Mouse (Mus musculus): ENCODE measurements around the gene Olfr1248. TPM values are rescaled to one million over a fixed set of nuclear protein-coding genes. Genes with fewer than 3 reads are reported as not detected.

Olfr1248 gene
- not detected for polyA plus RNA-seq (2014; fragmentation: Illumina TruSeq; extraction: RNeasy Lipid Tissue Mini Kit (QIAGEN cat#74804); ENCODE audit: low read depth, low replicate concordance)

GRCm38 (mm10) chr2:89618145-89618544, at the start of gene Olfr1248:
Gene Olfr1248, minus strand, starts transcription at chr2:89618245.

GRCm38 (mm10) chr2:89661367-89661766, 43.3 kb upstream of the Olfr1248 start, which contains the start of gene Olfr1250:
Gene Olfr1250, minus strand, starts transcription at chr2:89661467.

GRCm38 (mm10) chr2:89634883-89635282, 16.8 kb upstream of the Olfr1248 start, which contains the start of gene Olfr1249:
Gene Olfr1249, minus strand, starts transcription at chr2:89634983.

GRCm38 (mm10) chr2:89614030-89614429, 4.0 kb downstream of the Olfr1248 start, which contains the start of gene Olfr1247:
Gene Olfr1247, minus strand, starts transcription at chr2:89614130.

GRCm38 (mm10) chr2:89593057-89593456, 25.0 kb downstream of the Olfr1248 start, which contains the start of gene Olfr1246:
Gene Olfr1246, minus strand, starts transcription at chr2:89593157.

GRCm38 (mm10) chr2:89578347-89578746, 39.7 kb downstream of the Olfr1248 start, which contains the start of gene Olfr1245:
Gene Olfr1245, minus strand, starts transcription at chr2:89578447.

Other genes starting within 250 kb of the Olfr1248 start
- gene Olfr1238, start 208.6 kb downstream of the Olfr1248 start, polyA plus RNA-seq (2014; fragmentation: Illumina TruSeq; extraction: RNeasy Lipid Tissue Mini Kit (QIAGEN cat#74804); ENCODE audit: low read depth, low replicate concordance), result not detected
- gene Olfr1239, start 197.8 kb downstream of the Olfr1248 start, polyA plus RNA-seq (2014; fragmentation: Illumina TruSeq; extraction: RNeasy Lipid Tissue Mini Kit (QIAGEN cat#74804); ENCODE audit: low read depth, low replicate concordance), result not detected
- gene Olfr1240, start 175.2 kb downstream of the Olfr1248 start, polyA plus RNA-seq (2014; fragmentation: Illumina TruSeq; extraction: RNeasy Lipid Tissue Mini Kit (QIAGEN cat#74804); ENCODE audit: low read depth, low replicate concordance), result not detected
- not detected for gene Olfr1241, start 131.1 kb downstream of the Olfr1248 start, polyA plus RNA-seq (2014; fragmentation: Illumina TruSeq; extraction: RNeasy Lipid Tissue Mini Kit (QIAGEN cat#74804); ENCODE audit: low read depth, low replicate concordance)
- not detected for gene Olfr1242, start 119.9 kb downstream of the Olfr1248 start, polyA plus RNA-seq (2014; fragmentation: Illumina TruSeq; extraction: RNeasy Lipid Tissue Mini Kit (QIAGEN cat#74804); ENCODE audit: low read depth, low replicate concordance)
- gene Olfr1243, start 86.8 kb downstream of the Olfr1248 start, polyA plus RNA-seq (2014; fragmentation: Illumina TruSeq; extraction: RNeasy Lipid Tissue Mini Kit (QIAGEN cat#74804); ENCODE audit: low read depth, low replicate concordance), result not detected
- gene Olfr1245, start 39.8 kb downstream of the Olfr1248 start, polyA plus RNA-seq (2014; fragmentation: Illumina TruSeq; extraction: RNeasy Lipid Tissue Mini Kit (QIAGEN cat#74804); ENCODE audit: low read depth, low replicate concordance), result not detected
- not detected for gene Olfr1246, start 25.1 kb downstream of the Olfr1248 start, polyA plus RNA-seq (2014; fragmentation: Illumina TruSeq; extraction: RNeasy Lipid Tissue Mini Kit (QIAGEN cat#74804); ENCODE audit: low read depth, low replicate concordance)
- gene Olfr1247, start 4.1 kb downstream of the Olfr1248 start, polyA plus RNA-seq (2014; fragmentation: Illumina TruSeq; extraction: RNeasy Lipid Tissue Mini Kit (QIAGEN cat#74804); ENCODE audit: low read depth, low replicate concordance), result not detected
- gene Olfr1249, start 16.7 kb upstream of the Olfr1248 start, polyA plus RNA-seq (2014; fragmentation: Illumina TruSeq; extraction: RNeasy Lipid Tissue Mini Kit (QIAGEN cat#74804); ENCODE audit: low read depth, low replicate concordance), result not detected
- gene Olfr1250, start 43.2 kb upstream of the Olfr1248 start, polyA plus RNA-seq (2014; fragmentation: Illumina TruSeq; extraction: RNeasy Lipid Tissue Mini Kit (QIAGEN cat#74804); ENCODE audit: low read depth, low replicate concordance), result not detected
- gene Olfr1251, start 53.7 kb upstream of the Olfr1248 start, polyA plus RNA-seq (2014; fragmentation: Illumina TruSeq; extraction: RNeasy Lipid Tissue Mini Kit (QIAGEN cat#74804); ENCODE audit: low read depth, low replicate concordance), result not detected
- gene Olfr1252, start 106.8 kb upstream of the Olfr1248 start, polyA plus RNA-seq (2014; fragmentation: Illumina TruSeq; extraction: RNeasy Lipid Tissue Mini Kit (QIAGEN cat#74804); ENCODE audit: low read depth, low replicate concordance), result not detected
- not detected for gene Olfr1253, start 138.8 kb upstream of the Olfr1248 start, polyA plus RNA-seq (2014; fragmentation: Illumina TruSeq; extraction: RNeasy Lipid Tissue Mini Kit (QIAGEN cat#74804); ENCODE audit: low read depth, low replicate concordance)
- not detected for gene Olfr1254, start 175.4 kb upstream of the Olfr1248 start, polyA plus RNA-seq (2014; fragmentation: Illumina TruSeq; extraction: RNeasy Lipid Tissue Mini Kit (QIAGEN cat#74804); ENCODE audit: low read depth, low replicate concordance)
- not detected for gene Olfr1255, start 193.8 kb upstream of the Olfr1248 start, polyA plus RNA-seq (2014; fragmentation: Illumina TruSeq; extraction: RNeasy Lipid Tissue Mini Kit (QIAGEN cat#74804); ENCODE audit: low read depth, low replicate concordance)
- not detected for gene Olfr1256, start 223.3 kb upstream of the Olfr1248 start, polyA plus RNA-seq (2014; fragmentation: Illumina TruSeq; extraction: RNeasy Lipid Tissue Mini Kit (QIAGEN cat#74804); ENCODE audit: low read depth, low replicate concordance)
- not detected for gene Olfr48, start 230.0 kb upstream of the Olfr1248 start, polyA plus RNA-seq (2014; fragmentation: Illumina TruSeq; extraction: RNeasy Lipid Tissue Mini Kit (QIAGEN cat#74804); ENCODE audit: low read depth, low replicate concordance)

All from heart, adult 10 weeks (tissue).